Mouse (Mus musculus) limb, embryonic 14.5 days (tissue): ENCODE measurements at regions not wholly inside any gene's neighbourhood (a gene's known extent, or its start where the extent isn't known, plus 50 kb on each side); places are given as distances from the start of the nearest gene placed in this dataset.

Source experiments
- ATAC-seq: fragments of 200-750 bp; cut with Nextera tagmentation; 2 replicates; pipeline ENCODE4 v1.8.0; 2017; ENCODE audit warnings: low read depth, moderate number of reproducible peaks, moderate TSS enrichment; ENCODE audit not compliant: low FRiP score
- DNase-seq: peaks from one replicate; pipeline ENCODE4 v3.0.0-alpha.2; 2015; ENCODE audit warnings: low spot score
- H3K27ac ChIP-seq: fragments of 300-500 bp; sonication (generic); replicated peaks from 2 replicates; pipeline ENCODE4 v1.5.1; 2014; ENCODE audit warnings: low read depth, mild to moderate bottlenecking, low read length, moderate library complexity, mixed read lengths
- H3K27me3 ChIP-seq: fragments of 300-500 bp; sonication (generic); 2 replicates; pipeline ENCODE4 v1.6.1; 2014; ENCODE audit warnings: low read length, mixed read lengths; ENCODE audit not compliant: control insufficient read depth, insufficient read depth
- H3K36me3 ChIP-seq: fragments of 300-500 bp; sonication (generic); 2 replicates; pipeline ENCODE4 v1.6.1; 2014; ENCODE audit warnings: mild to moderate bottlenecking, low read length, moderate library complexity, mixed read lengths; ENCODE audit not compliant: control insufficient read depth, insufficient read depth
- H3K4me1 ChIP-seq: fragments of 300-500 bp; sonication (generic); 2 replicates; pipeline ENCODE4 v1.6.1; 2014; ENCODE audit warnings: antibody characterized with exemption, low read length, mixed read lengths; ENCODE audit not compliant: control insufficient read depth, insufficient read depth
- H3K4me2 ChIP-seq: fragments of 300-500 bp; sonication (generic); replicated peaks from 2 replicates; pipeline ENCODE4 v1.6.1; 2014; ENCODE audit warnings: low read depth, mild to moderate bottlenecking, low read length, moderate library complexity; ENCODE audit not compliant: severe bottlenecking
- H3K4me3 ChIP-seq: fragments of 300-500 bp; sonication (generic); replicated peaks from 2 replicates; pipeline ENCODE4 v1.5.1; 2014; ENCODE audit warnings: low read length
- H3K9ac ChIP-seq: fragments of 300-500 bp; sonication (generic); 2 replicates; pipeline ENCODE4 v1.6.1; 2014; ENCODE audit warnings: mild to moderate bottlenecking, low read depth, low read length, moderate library complexity; ENCODE audit not compliant: severe bottlenecking
- H3K9me3 ChIP-seq: fragments of 300-500 bp; sonication (generic); 2 replicates; pipeline ENCODE4 v1.6.1; 2016; ENCODE audit warnings: low read length; ENCODE audit not compliant: control insufficient read depth
- POLR2A ChIP-seq: fragments of 200-500 bp; IDR thresholded peaks from 2 replicates; pipeline ENCODE4 v1.8.0; 2012; ENCODE audit warnings: inconsistent platforms, mild to moderate bottlenecking, moderate library complexity, borderline replicate concordance; ENCODE audit not compliant: insufficient read depth, insufficient read length; ENCODE audit errors: extremely low read depth
- WGBS: fragments of 180-500 bp; shearing (Covaris S2); extraction: QIAGEN DNeasy Blood & Tissue Kit; methylation state at CpG from one replicate; pipeline ENCODE4 v1.1.7; 2014; 5-methylcytosine and 5-hydroxymethylcytosine counted together

DNA sequence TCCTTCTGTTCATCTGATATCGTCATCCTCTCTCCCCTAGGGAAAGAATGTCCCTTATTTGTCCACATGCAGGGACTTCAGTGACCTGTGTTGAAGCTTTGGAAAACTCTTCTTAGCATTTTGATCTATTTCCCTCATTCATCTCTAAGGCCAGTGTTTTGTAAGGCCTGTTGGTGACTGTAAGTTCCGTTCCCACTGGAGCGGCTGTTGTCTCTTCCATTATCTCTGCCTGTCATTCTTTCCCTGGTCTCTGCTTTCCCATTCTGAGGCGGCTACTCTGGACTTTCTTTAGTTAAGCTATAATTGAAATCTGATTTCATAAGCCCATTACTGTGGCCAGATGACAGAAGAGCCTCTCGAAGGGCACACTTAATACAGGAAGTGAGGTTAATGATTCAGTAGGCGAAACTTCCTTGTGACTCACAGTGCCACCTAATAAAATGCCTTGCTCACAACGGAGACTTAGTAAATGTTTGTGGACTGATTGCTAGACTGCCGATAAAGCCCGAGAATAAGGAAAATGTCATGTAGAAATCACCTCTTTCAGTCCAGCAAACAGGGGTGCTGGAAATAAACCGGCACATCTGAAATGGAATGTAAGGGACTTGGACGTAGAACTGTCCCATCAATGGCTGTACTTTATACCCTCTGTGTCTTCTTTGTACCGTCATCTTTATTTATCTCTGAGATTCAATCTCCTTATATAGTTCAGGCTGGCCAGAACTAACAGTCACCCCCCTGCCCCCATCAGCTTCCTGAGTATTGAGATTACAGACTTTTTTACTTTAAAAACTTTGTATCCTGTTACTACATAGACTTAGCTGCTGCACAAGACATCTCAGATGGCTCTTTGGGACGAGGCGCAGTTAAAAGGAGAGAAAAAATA is 250.1 kb downstream of the Klf5 start:
- TF ChIP-seq POLR2A: no peak
- ATAC-seq (no peak), DNase-seq (no peak)
- Histone ChIP-seq H3K9me3 (no peaks in the 10 kb centered on the region), H3K4me1 (no peaks in the 10 kb centered on the region), H3K27me3 (no peaks in the 10 kb centered on the region), H3K36me3 (no peaks in the 10 kb centered on the region), H3K4me3 (no peak overlapping the region), H3K27ac (no peak overlapping the region), H3K4me2 (no peak overlapping the region), H3K9ac (no peak overlapping the region)
- 52% methylated on average over 14 of the region's 14 CpGs for WGBS

DNA sequence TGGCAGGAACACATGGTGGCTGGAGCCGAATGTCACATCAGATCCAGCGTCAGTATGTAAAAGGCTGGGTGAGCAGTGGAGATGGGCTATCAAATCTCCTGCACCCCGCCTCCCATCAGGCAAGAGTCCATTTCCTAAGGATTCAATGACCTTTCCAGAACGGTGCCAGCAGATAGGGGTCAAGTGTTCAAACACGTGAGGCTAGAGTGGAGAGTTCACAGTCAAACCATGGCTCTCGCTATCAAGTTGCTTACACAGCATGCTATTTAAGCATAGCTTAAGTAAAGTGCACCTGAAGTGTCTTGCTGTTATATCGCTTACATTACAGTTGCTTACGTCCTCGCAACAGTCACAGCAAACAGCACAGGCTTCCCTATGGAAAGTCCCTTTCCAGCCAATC is 265.5 kb downstream of the Klf5 start:
- Histone ChIP-seq H3K27me3 (no peaks in the 10 kb centered on the region), H3K36me3 (no peaks in the 10 kb centered on the region), H3K4me3 (no peak overlapping the region), H3K9me3 (no peaks in the 10 kb centered on the region), H3K4me2 (no peak overlapping the region), H3K9ac (no peak overlapping the region), H3K4me1 (no peaks in the 10 kb centered on the region), H3K27ac (no peak overlapping the region)
- no peak for ATAC-seq
- WGBS: 77% methylated on average over 9 of the region's 9 CpGs
- DNase-seq: no peak
- no peak for TF ChIP-seq POLR2A

DNA sequence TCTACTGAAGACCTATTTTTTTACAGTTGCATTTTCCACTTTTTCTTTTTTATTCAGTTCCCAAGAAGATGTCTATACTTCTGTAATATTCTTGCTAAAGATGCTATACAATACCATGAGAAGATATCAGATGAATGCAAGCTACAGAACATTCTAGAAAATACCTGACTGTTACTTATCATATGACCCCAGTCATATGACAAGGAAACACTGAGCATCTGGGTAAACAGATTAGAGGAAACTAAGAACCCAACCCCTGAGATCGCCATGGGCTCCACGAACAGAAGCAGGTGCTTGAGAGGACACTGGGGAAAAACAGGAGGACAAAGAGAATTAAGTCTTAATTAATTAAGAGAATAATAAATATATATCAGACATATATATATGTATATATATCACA is 275.7 kb downstream of the Klf5 start:
- TF ChIP-seq POLR2A: no peak
- 92% methylated on average over 2 of the region's 2 CpGs for WGBS
- no peak for DNase-seq

DNA sequence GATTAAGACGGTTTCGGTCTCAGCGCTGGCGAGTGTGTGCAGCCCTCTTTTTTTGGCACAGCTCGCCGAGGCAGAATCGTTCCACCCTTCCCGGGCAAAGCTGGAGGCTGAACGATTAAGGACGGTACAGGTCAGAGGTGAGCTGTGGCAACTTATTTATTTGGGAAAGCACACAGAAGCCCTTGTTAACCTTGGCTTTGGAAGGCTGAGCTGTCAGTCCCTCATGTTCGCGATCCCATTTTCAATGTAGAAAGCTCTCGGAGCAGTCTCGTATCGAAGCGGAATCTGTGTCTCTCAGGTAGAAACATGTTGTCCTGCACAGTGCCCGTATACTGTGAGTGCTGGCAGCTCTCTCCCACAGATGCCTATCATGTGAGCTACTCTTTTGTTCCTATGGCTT is 280.2 kb downstream of the Klf5 start:
- ATAC-seq (no peak), DNase-seq (no peak)
- no peak overlapping the region for H3K9ac ChIP-seq
- peak overlapping the region; percentile 20; the same call in 1 of the 2 replicates for H3K4me3 ChIP-seq
- no peaks in the 10 kb centered on the region for H3K9me3 ChIP-seq
- no peaks in the 10 kb centered on the region for H3K36me3 ChIP-seq
- H3K27me3 ChIP-seq: no peaks in the 10 kb centered on the region
- H3K27ac ChIP-seq: no peak overlapping the region; the same call in 1 of the 2 replicates
- no peak for TF ChIP-seq POLR2A
- peaks cover 17% of the 10 kb centered on the region; the same call in 1 of the 2 replicates for H3K4me1 ChIP-seq
- peak overlapping the region; percentile 37 for H3K4me2 ChIP-seq
- 48% methylated on average over 17 of the region's 17 CpGs for WGBS

More for the DNA sequence above, 275.7 kb downstream of the Klf5 start:
- no peak overlapping the region for H3K4me2 ChIP-seq
- no peaks in the 10 kb centered on the region for H3K36me3 ChIP-seq
- no peak for ATAC-seq
- no peak overlapping the region for H3K4me3 ChIP-seq
- no peak overlapping the region for H3K9ac ChIP-seq
- H3K9me3 ChIP-seq: no peaks in the 10 kb centered on the region
- no peak overlapping the region for H3K27ac ChIP-seq
- H3K4me1 ChIP-seq: 0 out of 2 replicates have a peak, but pooled peaks cover 4% of the 10 kb centered on the region
- no peaks in the 10 kb centered on the region for H3K27me3 ChIP-seq

DNA sequence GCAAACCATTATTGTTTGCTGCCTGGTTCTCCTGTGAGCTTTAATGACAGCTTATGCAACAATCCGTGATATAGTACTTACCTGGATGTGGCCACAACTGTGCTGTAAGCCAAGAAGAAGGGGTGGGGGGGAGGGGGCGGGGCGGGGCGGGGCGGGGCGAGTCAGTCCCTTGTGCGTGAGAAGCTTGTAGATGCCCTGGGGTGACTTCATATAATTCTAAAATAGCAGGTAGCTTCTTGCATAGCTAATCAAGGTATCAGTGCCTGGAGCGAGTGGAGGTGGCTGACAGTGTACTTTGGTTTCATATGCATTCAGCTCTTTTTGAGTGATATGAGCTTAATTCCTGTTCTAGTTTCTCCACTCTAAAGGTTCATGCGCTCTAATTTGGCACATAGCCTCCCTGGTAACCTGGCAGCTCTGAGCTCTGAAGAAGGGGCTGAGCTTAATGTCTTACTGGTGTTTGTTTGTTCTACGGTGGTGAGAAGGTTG is 280.8 kb downstream of the Klf5 start:
- H3K9me3 ChIP-seq: no peaks in the 10 kb centered on the region
- DNase-seq (peak; percentile 51), ATAC-seq (0 out of 2 replicates have a peak, but pooled peaks have one; percentile 47)
- H3K27me3 ChIP-seq: no peaks in the 10 kb centered on the region
- H3K27ac ChIP-seq: no peak overlapping the region
- no peaks in the 10 kb centered on the region for H3K36me3 ChIP-seq
- no peak overlapping the region for H3K9ac ChIP-seq
- WGBS: 21% methylated on average over 10 of the region's 10 CpGs
- H3K4me3 ChIP-seq: no peak overlapping the region
- H3K4me2 ChIP-seq: peak overlapping the region; percentile 37; the same call in 1 of the 2 replicates
- no peak for TF ChIP-seq POLR2A
- H3K4me1 ChIP-seq: peaks cover 17% of the 10 kb centered on the region; the same call in 1 of the 2 replicates
